Mouse (Mus musculus) liver, embryonic 15.5 days (tissue): ENCODE measurements around the gene Slc35e4. TPM values are rescaled to one million over a fixed set of nuclear protein-coding genes. Genes with fewer than 3 reads are reported as not detected.
"Not testable (repeated sequence)": the region's sequence is repeated elsewhere in the genome, so short reads cannot be mapped to it uniquely, and the experiment has no call there.

Source experiments
- ATAC-seq: fragments of 200-750 bp; cut with Nextera tagmentation; 2 replicates; pipeline ENCODE4 v1.8.0; 2017; ENCODE audit warnings: moderate number of reproducible peaks, mild to moderate bottlenecking, moderate library complexity; ENCODE audit not compliant: insufficient read depth
- H3K27ac ChIP-seq: fragments of 300-500 bp; sonication (generic); replicated peaks from 2 replicates; pipeline ENCODE4 v1.5.1; 2015; ENCODE audit warnings: mild to moderate bottlenecking, inconsistent platforms
- H3K27me3 ChIP-seq: fragments of 300-500 bp; sonication (generic); 2 replicates; pipeline ENCODE4 v1.6.1; 2015; ENCODE audit warnings: mild to moderate bottlenecking, inconsistent platforms
- H3K36me3 ChIP-seq: fragments of 300-500 bp; sonication (generic); replicated peaks from 2 replicates; pipeline ENCODE4 v1.6.1; 2015; ENCODE audit warnings: moderate library complexity, mild to moderate bottlenecking, inconsistent platforms
- H3K4me1 ChIP-seq: fragments of 300-500 bp; sonication (generic); replicated peaks from 2 replicates; pipeline ENCODE4 v1.6.1; 2015; ENCODE audit warnings: inconsistent platforms
- H3K4me2 ChIP-seq: fragments of 300-500 bp; sonication (generic); 2 replicates; pipeline ENCODE4 v1.6.1; 2015; ENCODE audit warnings: moderate library complexity, mild to moderate bottlenecking, inconsistent platforms
- H3K4me3 ChIP-seq: fragments of 300-500 bp; sonication (generic); replicated peaks from 2 replicates; pipeline ENCODE4 v1.5.1; 2015; ENCODE audit warnings: mild to moderate bottlenecking, inconsistent platforms
- H3K9ac ChIP-seq: fragments of 300-500 bp; sonication (generic); 2 replicates; pipeline ENCODE4 v1.6.1; 2015; ENCODE audit warnings: moderate library complexity, mild to moderate bottlenecking, inconsistent platforms
- H3K9me3 ChIP-seq: fragments of 300-500 bp; sonication (generic); replicated peaks from 2 replicates; pipeline ENCODE4 v1.6.1; 2016; ENCODE audit warnings: inconsistent platforms
- WGBS: fragments of 180-500 bp; shearing (Covaris S2); methylation state at CpG from one replicate; pipeline ENCODE4 v1.1.7; 2015; ENCODE audit warnings: mixed read lengths; ENCODE audit not compliant: insufficient replicate concordance; 5-methylcytosine and 5-hydroxymethylcytosine counted together
- polyA plus RNA-seq: library from polyadenylated mRNA; unstranded; fragments of >200 nt; fragmentation: Nextera tagmentation; extraction: Ambion mirVana; gene quantifications from 2 replicates; pipeline ENCODE4 v1.2.1, GENCODE M21; 2015

Slc35e4 gene
- polyA plus RNA-seq, 1 experiment from 2014 or later = 0.44 TPM

DNA sequence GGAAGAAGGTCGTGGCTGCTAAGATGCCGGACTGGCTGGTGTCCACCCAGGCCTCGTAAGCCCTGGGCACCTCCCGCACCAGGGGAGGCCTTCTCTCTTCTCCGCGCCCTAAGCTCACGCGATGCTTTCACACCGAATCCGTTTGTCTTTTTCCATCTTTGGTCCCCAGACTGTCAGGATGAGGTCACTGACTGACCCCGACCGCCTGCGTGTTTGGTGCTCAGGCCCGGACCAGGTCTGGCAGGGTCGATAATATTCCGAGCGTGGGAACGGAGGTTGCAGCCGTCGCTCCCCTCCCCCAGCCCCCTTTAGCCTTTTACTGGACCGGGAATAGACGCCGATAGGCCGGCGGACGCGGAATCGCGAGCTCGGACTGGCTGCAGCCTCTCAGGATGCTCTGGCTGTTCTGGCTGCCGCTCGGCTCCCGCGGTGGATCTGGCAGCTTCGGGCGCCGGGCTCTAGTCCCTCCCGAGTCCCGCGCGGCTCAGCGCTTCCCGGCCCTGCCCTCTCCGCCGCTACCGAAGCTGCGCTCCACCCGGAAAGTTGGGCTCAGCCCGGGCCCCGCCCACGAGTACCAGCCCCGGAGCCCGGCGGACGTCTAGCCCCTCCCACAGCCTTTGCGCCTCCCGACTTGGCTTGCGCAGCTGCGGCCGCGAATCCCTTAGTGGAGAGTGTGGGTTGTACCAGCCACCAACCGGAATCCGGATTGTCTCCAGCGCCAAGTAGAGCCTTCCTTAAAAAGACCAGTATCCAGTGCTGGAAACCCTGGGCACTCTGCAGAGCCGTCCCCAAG, 952 bp downstream of the Slc35e4 start:
- Histone ChIP-seq H3K4me1 (peaks cover 19% of the 10 kb centered on the region), H3K4me2 (peak overlapping the region; percentile 77), H3K27ac (no peak overlapping the region; the same call in 1 of the 2 replicates), H3K36me3 (no peaks in the 10 kb centered on the region), H3K9ac (peak overlapping the region; percentile 8; the same call in 1 of the 2 replicates), H3K9me3 (no peaks in the 10 kb centered on the region), H3K4me3 (peak overlapping the region; percentile 55), H3K27me3 (peaks cover 61% of the 10 kb centered on the region)
- ATAC-seq = peak; percentile 71
- under 1% methylated on average over 65 of the region's 65 CpGs for WGBS

DNA sequence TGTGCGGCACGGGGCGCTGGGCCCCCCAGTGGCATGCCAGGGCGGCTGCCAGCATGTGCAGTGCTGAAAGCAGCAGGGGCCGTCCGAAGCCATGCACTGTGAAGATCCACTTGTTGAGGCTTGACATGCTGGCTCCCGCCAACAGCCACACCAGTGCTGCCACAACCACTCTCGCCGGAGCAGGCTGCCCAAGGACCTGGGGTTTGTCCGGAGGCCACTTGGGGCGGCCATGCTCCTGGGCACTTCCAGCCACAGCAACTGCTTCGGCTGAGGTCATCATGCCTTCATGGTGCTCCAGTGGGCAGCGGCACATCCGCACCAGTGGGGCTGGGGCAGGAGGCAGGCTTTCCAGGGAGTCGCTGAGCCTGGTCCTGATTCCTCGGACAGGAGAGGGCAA, 1.6 kb downstream of the Slc35e4 start:
- H3K4me1 ChIP-seq = peaks cover 19% of the 10 kb centered on the region
- H3K4me2 ChIP-seq = peak overlapping the region; percentile 77
- no peaks in the 10 kb centered on the region for H3K9me3 ChIP-seq
- H3K4me3 ChIP-seq = peak overlapping the region; percentile 55
- no peak overlapping the region for H3K9ac ChIP-seq
- no peak overlapping the region for H3K27ac ChIP-seq
- WGBS = 9% methylated on average over 16 of the region's 16 CpGs
- peaks cover 61% of the 10 kb centered on the region for H3K27me3 ChIP-seq
- no peaks in the 10 kb centered on the region for H3K36me3 ChIP-seq
- ATAC-seq = no peak

DNA sequence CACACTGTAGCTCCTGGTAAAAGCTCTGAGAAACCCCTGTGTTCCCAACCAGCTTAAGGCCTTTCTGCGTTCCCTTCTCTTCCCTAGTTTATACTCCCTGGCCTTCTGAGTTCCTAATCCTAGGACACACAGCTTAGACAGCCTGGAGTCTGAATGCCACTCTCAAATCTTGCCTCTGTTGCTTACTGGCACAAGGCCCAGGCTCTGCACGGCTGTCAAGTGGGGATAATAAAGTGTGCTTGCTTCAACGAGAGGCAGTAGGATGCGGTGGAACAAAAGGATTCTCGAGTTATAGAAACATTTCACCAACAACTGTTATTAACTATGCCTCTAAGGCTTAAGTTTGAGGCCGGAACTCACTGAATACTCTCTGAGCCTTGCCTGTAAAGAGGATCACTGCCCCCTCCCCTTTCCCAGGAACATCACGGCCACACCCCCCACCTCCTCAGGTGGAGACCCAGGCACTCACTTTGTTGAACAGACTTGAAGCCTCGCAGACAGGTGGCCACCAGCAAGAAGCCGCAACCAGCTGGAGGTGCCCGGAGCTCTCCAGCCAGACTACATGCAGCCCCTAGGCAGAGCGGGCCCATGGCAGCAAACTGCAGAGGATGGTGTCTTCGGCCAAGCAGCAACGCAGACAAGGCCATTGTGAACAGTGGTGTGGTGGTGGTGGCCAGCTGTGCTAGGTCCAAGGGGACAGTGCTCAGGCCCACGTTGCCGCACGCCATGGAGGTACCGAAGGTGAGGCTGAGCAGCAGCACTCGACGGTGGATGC, 2.2 kb downstream of the Slc35e4 start:
- Histone ChIP-seq H3K4me1 (peaks cover 19% of the 10 kb centered on the region), H3K9me3 (no peaks in the 10 kb centered on the region), H3K4me2 (peak overlapping the region; percentile 77), H3K4me3 (peak overlapping the region; percentile 55; the same call in 1 of the 2 replicates), H3K27ac (no peak overlapping the region), H3K36me3 (no peaks in the 10 kb centered on the region), H3K9ac (no peak overlapping the region), H3K27me3 (peaks cover 61% of the 10 kb centered on the region)
- ATAC-seq = no peak
- 39% methylated on average over 19 of the region's 19 CpGs for WGBS

DNA sequence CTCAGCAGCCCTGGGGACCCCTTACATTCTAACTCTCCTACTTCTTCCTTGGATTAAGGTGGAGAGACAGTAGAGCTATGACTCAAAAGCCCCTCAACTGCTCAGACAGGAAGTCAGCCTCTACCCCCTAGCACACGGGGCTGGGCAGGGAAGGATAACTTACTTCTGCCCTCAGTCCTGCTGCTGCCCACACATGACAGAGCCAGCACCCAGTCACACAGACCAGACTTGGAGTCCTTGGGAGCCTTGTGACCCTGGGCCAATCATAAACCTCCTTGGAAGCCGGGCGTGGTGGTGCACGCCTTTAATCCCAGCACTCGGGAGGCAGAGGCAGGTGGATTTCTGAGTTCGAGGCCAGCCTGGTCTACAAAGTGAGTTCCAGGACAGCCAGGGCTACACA, 3.0 kb downstream of the Slc35e4 start:
- not testable (repeated sequence) for ATAC-seq, H3K9ac ChIP-seq, H3K4me2 ChIP-seq, H3K27ac ChIP-seq, H3K36me3 ChIP-seq, H3K4me3 ChIP-seq, H3K9me3 ChIP-seq
- H3K27me3 ChIP-seq = peaks cover 61% of the 10 kb centered on the region
- H3K4me1 ChIP-seq = peaks cover 19% of the 10 kb centered on the region
- 63% methylated on average over 6 of the region's 6 CpGs for WGBS

DNA sequence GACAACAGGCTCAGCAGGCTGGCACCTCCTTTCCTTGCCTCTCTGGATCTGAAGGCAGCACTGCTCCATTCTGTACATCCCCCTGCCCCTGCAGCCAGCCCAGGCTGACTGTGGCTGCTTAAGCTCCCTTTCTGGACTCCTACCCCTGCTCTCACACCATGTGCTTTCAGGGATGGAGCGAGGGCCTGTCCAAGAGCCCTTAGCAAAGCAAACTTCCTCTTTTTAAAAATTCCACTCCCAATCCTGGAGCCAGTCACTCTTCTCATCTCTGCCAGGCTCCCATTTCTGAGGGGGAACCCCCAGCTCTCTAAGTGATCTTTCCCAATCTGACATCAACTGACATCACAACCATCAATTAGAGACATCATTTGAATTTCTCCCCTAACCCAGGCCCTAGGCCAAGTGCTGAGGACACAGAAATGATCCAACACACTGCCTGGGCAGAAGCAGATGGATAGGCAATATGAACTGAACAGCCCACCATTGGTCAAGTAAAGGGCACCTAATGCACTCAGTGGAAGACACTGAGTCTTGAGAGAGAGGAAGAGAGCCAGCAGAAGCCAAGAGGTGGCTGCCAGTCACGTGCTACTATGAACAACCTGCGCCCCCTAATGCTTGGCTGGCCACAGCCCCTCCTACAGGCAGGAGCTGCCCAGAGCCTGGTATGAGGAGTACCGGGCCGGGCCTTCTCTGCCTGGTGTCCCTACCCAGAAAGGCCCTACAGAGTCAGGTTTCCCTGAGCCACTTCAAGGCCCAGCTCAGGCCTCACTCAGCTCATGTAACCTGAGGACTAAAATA, 3.8 kb downstream of the Slc35e4 start:
- H3K9ac ChIP-seq = no peak overlapping the region
- H3K27me3 ChIP-seq = peaks cover 56% of the 10 kb centered on the region
- H3K27ac ChIP-seq = no peak overlapping the region
- no peak overlapping the region for H3K4me3 ChIP-seq
- ATAC-seq = no peak
- WGBS = 38% methylated on average over 5 of the region's 5 CpGs
- no peak overlapping the region for H3K4me2 ChIP-seq
- H3K4me1 ChIP-seq = peaks cover 19% of the 10 kb centered on the region
- H3K9me3 ChIP-seq = no peaks in the 10 kb centered on the region
- H3K36me3 ChIP-seq = no peaks in the 10 kb centered on the region

DNA sequence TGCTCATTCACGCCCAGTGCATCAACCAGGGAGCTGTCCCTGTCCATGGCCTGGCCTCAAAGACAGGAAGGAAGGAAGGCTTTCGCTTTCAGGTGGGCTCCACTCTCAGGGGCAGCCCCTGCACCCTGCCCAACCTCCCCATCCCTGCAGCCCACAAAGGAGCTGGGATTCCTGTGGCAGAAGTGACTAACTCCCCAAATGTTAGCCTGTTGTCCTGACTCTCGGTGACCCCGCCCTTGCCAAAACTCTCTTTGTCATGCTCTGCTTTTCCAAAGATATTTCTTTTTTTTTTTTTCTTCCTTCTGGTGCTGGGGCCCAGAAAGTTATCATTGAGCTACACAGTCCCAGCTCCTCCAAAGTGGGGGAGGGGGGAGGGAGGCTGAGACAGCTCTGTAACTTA, 5.2 kb downstream of the Slc35e4 start:
- peaks cover 17% of the 10 kb centered on the region for H3K4me1 ChIP-seq
- WGBS = 58% methylated on average over 4 of the region's 4 CpGs
- no peak overlapping the region for H3K4me2 ChIP-seq
- H3K9ac ChIP-seq = no peak overlapping the region
- no peak overlapping the region for H3K27ac ChIP-seq
- H3K36me3 ChIP-seq = no peaks in the 10 kb centered on the region
- no peaks in the 10 kb centered on the region for H3K9me3 ChIP-seq
- peaks cover 41% of the 10 kb centered on the region for H3K27me3 ChIP-seq
- no peak overlapping the region for H3K4me3 ChIP-seq
- ATAC-seq = no peak

DNA sequence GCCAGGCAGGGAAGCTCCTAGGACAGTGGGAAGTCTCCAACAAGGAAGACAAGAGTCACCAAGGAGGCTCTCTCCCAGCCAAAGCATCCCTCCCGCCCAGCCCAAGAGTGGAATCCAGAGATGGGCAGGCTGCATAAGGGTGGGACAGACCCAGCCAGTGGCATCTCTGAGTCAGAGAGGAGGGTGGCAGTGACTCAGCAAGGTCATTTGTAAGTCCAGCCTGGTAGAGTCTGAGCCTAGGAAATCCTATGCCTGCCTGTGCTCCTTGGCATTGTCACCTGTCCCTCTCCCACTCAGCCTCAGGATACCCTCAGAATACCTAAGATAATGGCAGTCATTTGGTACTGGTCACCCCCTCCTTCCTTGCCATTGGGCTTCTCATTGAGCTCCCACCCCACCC, 9.0 kb downstream of the Slc35e4 start:
- 35% methylated on average over 1 of the region's 1 CpGs for WGBS
- ATAC-seq = no peak
- no peaks in the 10 kb centered on the region for H3K9me3 ChIP-seq
- H3K27me3 ChIP-seq = peaks cover 3% of the 10 kb centered on the region; the same call in 1 of the 2 replicates
- H3K4me2 ChIP-seq = no peak overlapping the region
- no peak overlapping the region for H3K9ac ChIP-seq
- H3K27ac ChIP-seq = no peak overlapping the region
- no peak overlapping the region for H3K4me3 ChIP-seq
- no peaks in the 10 kb centered on the region for H3K4me1 ChIP-seq
- no peaks in the 10 kb centered on the region for H3K36me3 ChIP-seq

DNA sequence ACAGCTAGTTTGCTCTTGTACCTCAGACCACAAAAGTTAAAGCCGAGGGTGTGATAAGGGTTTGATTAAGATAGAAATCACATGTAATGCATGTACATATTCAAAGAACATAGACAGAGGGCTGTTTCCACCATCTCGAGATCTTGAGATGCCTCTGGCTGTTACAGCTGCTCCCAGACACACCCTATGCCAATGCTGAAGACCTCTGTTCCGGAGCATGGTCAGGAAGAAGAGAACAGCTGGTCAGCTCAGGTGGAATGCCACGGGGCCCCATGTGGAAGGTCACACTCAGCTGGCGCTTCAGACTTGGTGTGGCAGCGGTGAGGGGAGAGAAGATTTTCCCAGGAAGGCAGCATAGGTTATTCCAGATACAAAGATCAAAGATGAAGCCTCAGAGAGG, 9.8 kb downstream of the Slc35e4 start:
- Histone ChIP-seq H3K9ac (no peak overlapping the region), H3K4me2 (no peak overlapping the region), H3K4me3 (no peak overlapping the region), H3K27me3 (no peaks in the 10 kb centered on the region), H3K9me3 (no peaks in the 10 kb centered on the region), H3K36me3 (no peaks in the 10 kb centered on the region), H3K27ac (no peak overlapping the region), H3K4me1 (no peaks in the 10 kb centered on the region)
- 53% methylated on average over 6 of the region's 6 CpGs for WGBS
- ATAC-seq = no peak

DNA sequence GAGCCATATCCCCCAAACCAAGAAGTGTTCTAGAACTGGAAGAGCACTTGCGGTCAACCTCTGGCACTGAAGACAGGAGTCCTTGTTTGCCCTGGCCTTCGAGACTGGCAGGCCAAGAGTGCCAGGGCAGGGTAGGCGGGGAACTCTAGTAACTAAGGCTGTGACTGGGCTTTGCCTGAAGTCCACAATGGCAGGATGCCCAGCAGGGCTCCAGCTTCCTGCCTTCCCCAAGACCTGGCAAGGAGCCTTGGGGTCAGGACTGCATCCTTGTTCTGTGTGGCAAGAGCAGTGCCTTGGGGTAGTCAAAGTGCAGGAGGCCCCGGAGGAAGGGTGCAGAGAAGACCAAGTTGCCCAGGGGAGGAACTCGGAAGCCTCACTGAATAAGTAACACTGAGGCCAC, 11.4 kb downstream of the Slc35e4 start:
- 62% methylated on average over 5 of the region's 5 CpGs for WGBS

DNA sequence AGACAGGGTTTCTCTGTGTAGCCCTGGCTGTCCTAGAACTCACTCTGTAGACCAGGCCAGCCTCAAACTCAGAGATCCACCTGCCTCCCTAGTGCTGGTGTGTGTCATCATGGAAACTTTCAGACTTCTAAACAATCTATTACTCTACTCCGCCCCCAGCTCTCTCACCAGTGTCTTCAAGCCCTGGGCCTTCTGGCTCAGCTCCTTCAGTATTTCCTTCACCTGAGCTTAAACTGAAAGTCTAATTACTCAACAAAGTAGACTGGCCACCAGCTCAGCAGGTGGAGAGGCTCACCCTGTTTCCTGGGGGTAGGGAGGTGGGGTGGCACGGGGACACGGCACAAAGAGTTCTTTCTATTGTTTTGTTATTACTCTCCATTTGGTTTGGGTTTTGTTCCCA, 11.9 kb downstream of the Slc35e4 start:
- ATAC-seq = no peak
- H3K27ac ChIP-seq = no peak overlapping the region
- H3K9me3 ChIP-seq = no peaks in the 10 kb centered on the region
- H3K4me1 ChIP-seq = no peaks in the 10 kb centered on the region
- no peak overlapping the region for H3K4me2 ChIP-seq
- H3K27me3 ChIP-seq = no peaks in the 10 kb centered on the region
- H3K36me3 ChIP-seq = no peaks in the 10 kb centered on the region
- WGBS = 75% methylated on average over 3 of the region's 3 CpGs
- H3K4me3 ChIP-seq = no peak overlapping the region
- no peak overlapping the region for H3K9ac ChIP-seq

More for the DNA sequence above, 11.4 kb downstream of the Slc35e4 start:
- H3K4me1 ChIP-seq = no peaks in the 10 kb centered on the region
- no peaks in the 10 kb centered on the region for H3K9me3 ChIP-seq
- H3K27me3 ChIP-seq = no peaks in the 10 kb centered on the region
- H3K4me3 ChIP-seq = no peak overlapping the region
- H3K4me2 ChIP-seq = no peak overlapping the region
- no peak overlapping the region for H3K9ac ChIP-seq
- H3K36me3 ChIP-seq = no peaks in the 10 kb centered on the region
- no peak overlapping the region for H3K27ac ChIP-seq
- no peak for ATAC-seq

DNA sequence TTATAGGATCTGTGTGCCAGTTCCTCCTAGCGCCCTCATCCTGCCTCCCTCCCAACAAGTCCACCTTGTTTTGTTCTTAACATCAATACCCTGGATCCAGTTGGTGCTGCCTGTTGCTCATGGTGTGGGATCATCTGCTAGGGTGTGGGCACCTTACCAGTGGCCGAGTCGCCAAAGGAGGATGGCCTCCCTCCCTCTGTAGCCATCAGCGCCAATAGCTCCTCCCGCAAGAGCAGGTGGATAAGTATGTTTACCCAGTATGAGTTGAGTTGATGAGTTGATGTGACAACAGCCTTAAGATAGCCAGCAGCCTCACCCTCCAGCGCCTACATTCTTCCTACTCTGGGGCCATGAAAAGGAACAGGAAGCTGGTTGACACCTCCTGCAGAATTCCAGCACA, 14.2 kb downstream of the Slc35e4 start:
- ATAC-seq = no peak
- Histone ChIP-seq H3K27me3 (no peaks in the 10 kb centered on the region), H3K9me3 (no peaks in the 10 kb centered on the region), H3K36me3 (no peaks in the 10 kb centered on the region), H3K27ac (no peak overlapping the region), H3K4me2 (no peak overlapping the region), H3K4me3 (no peak overlapping the region), H3K9ac (no peak overlapping the region), H3K4me1 (peaks cover 3% of the 10 kb centered on the region)
- 48% methylated on average over 6 of the region's 6 CpGs for WGBS
